Mouse (Mus musculus) WW6 (cell line): ENCODE results near the gene Mxra8.

Experiments used
- DNase-seq: peaks from one replicate; pipeline ENCODE4 v3.0.0-alpha.2; 2013; ENCODE audit warnings: low read depth, low spot score

Mxra8 gene

GRCm38 (mm10) chr4:155839483-155839910, at the start of gene Mxra8:
TSS of gene Mxra8 (plus strand) at chr4:155839680.
- no peak for DNase-seq

GRCm38 (mm10) chr4:155790021-155790489, 49.4 kb upstream of the Mxra8 start, which contains the start of gene Ankrd65:
TSS of gene Ankrd65 (plus strand) at chr4:155790439.
- DNase-seq: no peak

- no peak for DNase-seq
These were observed 48.8 kb upstream of the Mxra8 start for GRCm38 (mm10) chr4:155790650-155791161.

GRCm38 (mm10) chr4:155791240-155791933, 48.1 kb upstream of the Mxra8 start:
- no peak for DNase-seq

GRCm38 (mm10) chr4:155793730-155794129, 45.8 kb upstream of the Mxra8 start:
- DNase-seq: no peak

GRCm38 (mm10) chr4:155802075-155802474, 37.4 kb upstream of the Mxra8 start:
- no peak for DNase-seq

GRCm38 (mm10) chr4:155802741-155803339, 36.6 kb upstream of the Mxra8 start, which contains the start of gene Mrpl20:
TSS of gene Mrpl20 (plus strand) at chr4:155802878.
- DNase-seq: no peak

- peak; percentile 80 for DNase-seq
These were observed 36.0 kb upstream of the Mxra8 start for GRCm38 (mm10) chr4:155803340-155804041.

- no peak for DNase-seq
These were observed 31.6 kb upstream of the Mxra8 start for GRCm38 (mm10) chr4:155807841-155808240.

- peak; percentile 95 for DNase-seq
These were observed 27.4 kb upstream of the Mxra8 start, which contains the start of gene Ccnl2 for GRCm38 (mm10) chr4:155811929-155812664. TSS of gene Ccnl2 (plus strand) at chr4:155812489.

GRCm38 (mm10) chr4:155812665-155813181, 26.8 kb upstream of the Mxra8 start:
- no peak for DNase-seq

GRCm38 (mm10) chr4:155817533-155817932, 21.9 kb upstream of the Mxra8 start:
- no peak for DNase-seq

GRCm38 (mm10) chr4:155821025-155821424, 18.5 kb upstream of the Mxra8 start:
- DNase-seq: no peak

- DNase-seq: no peak
These were observed 16.0 kb upstream of the Mxra8 start for GRCm38 (mm10) chr4:155823443-155823842.

GRCm38 (mm10) chr4:155829866-155830265, 9.6 kb upstream of the Mxra8 start:
- DNase-seq: no peak

- no peak for DNase-seq
These were observed 8.9 kb upstream of the Mxra8 start for GRCm38 (mm10) chr4:155830596-155830995.

GRCm38 (mm10) chr4:155831205-155831766, 8.2 kb upstream of the Mxra8 start, which contains the start of gene Aurkaip1:
TSS of gene Aurkaip1 (plus strand) at chr4:155831272.
- peak; percentile 93 for DNase-seq

- DNase-seq: no peak
These were observed 7.6 kb upstream of the Mxra8 start for GRCm38 (mm10) chr4:155831831-155832230.

GRCm38 (mm10) chr4:155832321-155832720, 7.2 kb upstream of the Mxra8 start:
- no peak for DNase-seq

- DNase-seq: no peak
These were observed 6.2 kb upstream of the Mxra8 start for GRCm38 (mm10) chr4:155833234-155833633.

- DNase-seq: no peak
These were observed 5.6 kb upstream of the Mxra8 start for GRCm38 (mm10) chr4:155833836-155834235.
